Mouse (Mus musculus): ENCODE data around the gene Fiz1. TPM values are rescaled to one million over a fixed set of nuclear protein-coding genes. Genes with fewer than 3 reads are reported as not detected.

The Fiz1 gene
- polyA plus RNA-seq, 1 experiment from 2014 or later, result 15.5 TPM

- no peak for ATAC-seq
These were observed 24.4 kb upstream of the Fiz1 start for GRCm38 (mm10) chr7:5038940-5039339.

GRCm38 (mm10) chr7:5038109-5038732 lies 23.7 kb upstream of the Fiz1 start, which contains the start of gene Zfp784:
Zfp784 (minus strand) TSS chr7:5038446.
- TF ChIP-seq CTCF (IDR thresholded peaks at IDR 0.05; ENCODE audit: low read depth), result no peak
- WGBS, result under 1% methylated on average over 48 of the region's 48 CpGs
- Histone ChIP-seq H3K27me3 (replicated peaks; ENCODE audit: control insufficient read depth, insufficient read depth, low read length) (no peaks in the 10 kb centered on the region), H3K9ac (ENCODE audit: low read depth, low read length) (peak within 1 kb of the TSS; percentile 88), H3K4me1 (replicated peaks; ENCODE audit: control insufficient read depth, insufficient read depth, low read length) (0 out of 2 replicates have a peak, but pooled peaks cover 3% of the 10 kb centered on the region), H3K27ac (ENCODE audit: low read depth, low read length) (peak within 1 kb of the TSS; percentile 100), H3K9me3 (ENCODE audit: control insufficient read depth) (no peaks in the 10 kb centered on the region), H3K4me3 (ENCODE audit: low read depth, low read length) (peak within 1 kb of the TSS; percentile 68), H3K36me3 (ENCODE audit: control insufficient read depth, insufficient read depth) (peaks cover 19% of the 10 kb centered on the region), H3K4me2 (replicated peaks; ENCODE audit: low read depth) (peak within 1 kb of the TSS; percentile 67)
- ATAC-seq, result peak; percentile 99

More at GRCm38 (mm10) chr7:5038940-5039339, 24.4 kb upstream of the Fiz1 start:
- Histone ChIP-seq H3K27ac (ENCODE audit: low read depth, low read length) (peak overlapping the region; percentile 100), H3K9ac (ENCODE audit: low read depth, low read length) (peak overlapping the region; percentile 88; the same call in 1 of the 2 replicates), H3K4me1 (replicated peaks; ENCODE audit: control insufficient read depth, insufficient read depth, low read length) (0 out of 2 replicates have a peak, but pooled peaks cover 3% of the 10 kb centered on the region), H3K27me3 (replicated peaks; ENCODE audit: control insufficient read depth, insufficient read depth, low read length) (no peaks in the 10 kb centered on the region), H3K36me3 (ENCODE audit: control insufficient read depth, insufficient read depth) (peaks cover 15% of the 10 kb centered on the region), H3K4me3 (ENCODE audit: low read depth, low read length) (peak overlapping the region; percentile 68), H3K9me3 (ENCODE audit: control insufficient read depth) (no peaks in the 10 kb centered on the region), H3K4me2 (replicated peaks; ENCODE audit: low read depth) (peak overlapping the region; percentile 67)
- 14% methylated on average over 5 of the region's 5 CpGs for WGBS
- no peak for TF ChIP-seq CTCF (IDR thresholded peaks at IDR 0.05; ENCODE audit: low read depth)

GRCm38 (mm10) chr7:5037467-5037866 lies 23.0 kb upstream of the Fiz1 start:
- Histone ChIP-seq H3K4me2 (replicated peaks; ENCODE audit: low read depth) (peak overlapping the region; percentile 67), H3K4me1 (replicated peaks; ENCODE audit: control insufficient read depth, insufficient read depth, low read length) (0 out of 2 replicates have a peak, but pooled peaks cover 3% of the 10 kb centered on the region), H3K36me3 (ENCODE audit: control insufficient read depth, insufficient read depth) (peaks cover 24% of the 10 kb centered on the region), H3K27me3 (replicated peaks; ENCODE audit: control insufficient read depth, insufficient read depth, low read length) (no peaks in the 10 kb centered on the region), H3K4me3 (ENCODE audit: low read depth, low read length) (peak overlapping the region; percentile 68), H3K9ac (ENCODE audit: low read depth, low read length) (peak overlapping the region; percentile 88), H3K27ac (ENCODE audit: low read depth, low read length) (peak overlapping the region; percentile 100; the same call in 1 of the 2 replicates), H3K9me3 (ENCODE audit: control insufficient read depth) (no peaks in the 10 kb centered on the region)
- no peak for TF ChIP-seq CTCF (IDR thresholded peaks at IDR 0.05; ENCODE audit: low read depth)
- whole genome bisulfite sequencing, result 69% methylated on average over 8 of the region's 8 CpGs
- ATAC-seq, result no peak

DNA sequence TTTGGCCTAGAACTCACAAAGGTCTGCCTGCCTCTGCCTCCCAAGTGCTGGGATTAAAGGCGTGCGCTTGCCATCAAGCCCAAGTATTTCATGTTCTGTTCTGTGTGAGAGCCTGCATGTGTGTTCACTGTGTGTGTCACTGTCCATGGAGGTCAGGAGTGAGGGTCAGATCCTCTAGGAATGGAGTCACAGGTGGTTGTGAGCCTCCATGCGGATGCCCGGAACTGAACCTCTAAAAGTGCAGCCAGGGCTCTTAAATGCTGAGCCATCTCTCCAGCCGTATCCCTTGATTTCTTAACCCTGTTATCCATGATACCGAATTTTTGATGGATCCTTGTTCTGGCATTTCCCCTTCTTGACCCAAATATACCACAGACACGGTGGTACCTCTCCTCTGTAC lies 22.5 kb upstream of the Fiz1 start:
- H3K27ac ChIP-seq (ENCODE audit: low read depth, low read length), result no peak overlapping the region
- H3K4me1 ChIP-seq (replicated peaks; ENCODE audit: control insufficient read depth, insufficient read depth, low read length), result 0 out of 2 replicates have a peak, but pooled peaks cover 3% of the 10 kb centered on the region
- no peaks in the 10 kb centered on the region for H3K9me3 ChIP-seq (ENCODE audit: control insufficient read depth)
- no peak overlapping the region; the same call in 1 of the 2 replicates for H3K4me2 ChIP-seq (replicated peaks; ENCODE audit: low read depth)
- WGBS, result 95% methylated on average over 7 of the region's 7 CpGs
- H3K27me3 ChIP-seq (replicated peaks; ENCODE audit: control insufficient read depth, insufficient read depth, low read length), result no peaks in the 10 kb centered on the region
- ATAC-seq, result no peak
- H3K9ac ChIP-seq (ENCODE audit: low read depth, low read length), result no peak overlapping the region
- TF ChIP-seq CTCF (IDR thresholded peaks at IDR 0.05; ENCODE audit: low read depth), result no peak
- H3K36me3 ChIP-seq (ENCODE audit: control insufficient read depth, insufficient read depth), result peaks cover 28% of the 10 kb centered on the region
- no peak overlapping the region for H3K4me3 ChIP-seq (ENCODE audit: low read depth, low read length)

- Histone ChIP-seq H3K4me3 (ENCODE audit: low read depth, low read length) (no peak overlapping the region), H3K9me3 (ENCODE audit: control insufficient read depth) (peaks cover 3% of the 10 kb centered on the region; the same call in 1 of the 2 replicates), H3K4me1 (replicated peaks; ENCODE audit: control insufficient read depth, insufficient read depth, low read length) (0 out of 2 replicates have a peak, but pooled peaks cover 3% of the 10 kb centered on the region), H3K27me3 (replicated peaks; ENCODE audit: control insufficient read depth, insufficient read depth, low read length) (no peaks in the 10 kb centered on the region), H3K27ac (ENCODE audit: low read depth, low read length) (no peak overlapping the region), H3K9ac (ENCODE audit: low read depth, low read length) (no peak overlapping the region), H3K36me3 (ENCODE audit: control insufficient read depth, insufficient read depth) (peaks cover 37% of the 10 kb centered on the region), H3K4me2 (replicated peaks; ENCODE audit: low read depth) (no peak overlapping the region)
- ATAC-seq, result no peak
- whole genome bisulfite sequencing, result 95% methylated on average over 9 of the region's 9 CpGs
- no peak for TF ChIP-seq CTCF (IDR thresholded peaks at IDR 0.05; ENCODE audit: low read depth)
These were observed 21.6 kb upstream of the Fiz1 start for GRCm38 (mm10) chr7:5036136-5036535.

DNA sequence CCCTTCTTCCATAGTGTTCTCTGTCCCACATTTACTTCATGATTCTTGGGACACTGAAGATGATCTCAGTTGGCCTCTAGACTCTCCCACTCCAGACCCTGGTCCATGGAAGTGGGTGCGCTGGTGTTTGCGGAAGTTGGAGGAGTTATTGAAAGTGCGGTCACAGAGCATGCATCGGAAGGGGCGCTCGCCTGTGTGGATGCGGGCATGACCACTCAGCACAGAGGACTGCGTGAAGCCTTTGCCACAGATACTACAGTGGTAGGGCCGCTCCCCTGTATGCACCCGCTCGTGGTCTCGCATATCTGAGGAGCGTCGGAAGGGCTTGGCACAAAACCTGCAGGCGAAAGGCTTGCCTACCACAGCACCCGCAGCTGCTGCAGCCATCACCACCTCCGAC lies 21.1 kb upstream of the Fiz1 start:
- Histone ChIP-seq H3K36me3 (ENCODE audit: control insufficient read depth, insufficient read depth) (peaks cover 42% of the 10 kb centered on the region), H3K4me1 (replicated peaks; ENCODE audit: control insufficient read depth, insufficient read depth, low read length) (0 out of 2 replicates have a peak, but pooled peaks cover 3% of the 10 kb centered on the region), H3K27me3 (replicated peaks; ENCODE audit: control insufficient read depth, insufficient read depth, low read length) (no peaks in the 10 kb centered on the region), H3K27ac (ENCODE audit: low read depth, low read length) (no peak overlapping the region), H3K9me3 (ENCODE audit: control insufficient read depth) (peaks cover 8% of the 10 kb centered on the region), H3K4me2 (replicated peaks; ENCODE audit: low read depth) (no peak overlapping the region), H3K9ac (ENCODE audit: low read depth, low read length) (no peak overlapping the region), H3K4me3 (ENCODE audit: low read depth, low read length) (no peak overlapping the region)
- no peak for TF ChIP-seq CTCF (IDR thresholded peaks at IDR 0.05; ENCODE audit: low read depth)
- no peak for ATAC-seq
- WGBS, result 98% methylated on average over 17 of the region's 17 CpGs

All from intestine, postnatal 0 days (tissue).